Mouse (Mus musculus) B cell, adult (primary cell): Measurements from ENCODE around the gene Rps12-ps3. TPM values are rescaled to one million over a fixed set of nuclear protein-coding genes. Genes with fewer than 3 reads are reported as not detected.

Source experiments
- total RNA-seq: library from RNA; stranded (reverse); gene quantifications from 4 replicates; pipeline ENCODE4 v1.2.4, GENCODE M21; 2023; ENCODE audit not compliant: inconsistent age

The Rps12-ps3 gene
- total RNA-seq, result 816 to 1,692 TPM (median 1,234 TPM) in 4 replicates

DNA sequence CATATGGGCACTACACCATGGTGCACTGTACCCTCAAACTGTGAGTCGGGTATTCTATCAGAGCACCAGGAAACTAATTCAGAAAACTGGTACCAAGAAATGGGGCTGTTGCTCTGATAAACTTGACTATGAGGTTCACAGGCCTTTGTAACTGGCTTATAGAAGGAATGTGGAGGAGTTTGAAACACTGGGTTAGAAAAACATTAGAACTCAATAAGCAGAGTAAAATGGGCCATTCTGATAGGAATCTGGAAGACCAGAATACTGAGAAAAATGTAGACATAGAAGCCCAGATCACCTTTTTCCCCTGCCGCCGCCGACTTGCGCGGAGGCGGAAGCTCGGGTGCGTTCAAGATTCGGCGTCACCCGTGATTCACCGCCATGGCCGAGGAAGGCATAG, at the start of gene Rps12-ps3:
Gene Rps12-ps3 (plus strand): TSS at position 301 of the 400 bp plus-strand sequence.

DNA sequence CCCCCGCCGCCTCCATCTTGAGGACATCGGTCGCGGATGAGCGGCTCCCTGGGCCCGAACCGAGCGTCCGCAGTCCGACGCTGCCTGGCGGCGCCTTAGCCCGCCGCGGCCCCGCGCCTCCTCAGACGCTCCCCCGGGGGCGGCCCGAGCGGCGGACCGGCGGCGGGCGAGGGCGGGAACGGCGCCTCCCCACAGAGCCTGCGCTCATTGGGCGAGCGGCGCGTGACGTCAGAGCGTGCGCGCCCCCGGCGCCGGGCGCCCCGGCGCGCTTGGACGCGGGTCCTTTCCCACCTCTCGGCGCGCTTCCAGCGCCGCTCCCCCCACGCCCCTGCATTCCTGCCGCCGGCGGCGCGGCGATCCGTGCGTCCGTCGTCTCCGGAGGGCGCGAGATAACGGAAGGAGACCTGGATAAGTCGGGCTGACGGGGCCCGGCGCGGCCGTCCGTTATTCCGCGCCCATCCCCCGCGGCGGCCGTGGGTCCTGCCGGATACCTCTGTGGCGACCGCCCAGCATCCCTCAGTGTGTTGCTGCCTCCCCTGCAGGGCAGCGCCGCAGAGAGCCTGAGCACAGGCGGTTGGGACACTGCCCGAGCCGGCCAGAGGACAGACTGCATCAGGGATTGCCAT, 23.7 kb downstream of the Rps12-ps3 start, which contains the start of gene Pdzd8:
Gene Pdzd8 (minus strand): TSS at position 123 of the 626 bp plus-strand sequence.

Other genes with a start within 250 kb of the Rps12-ps3 start
- 0.19 to 0.36 TPM (median 0.26 TPM) in 3 of 4 replicates, not detected in the other for gene Shtn1, start 246.2 kb upstream of the Rps12-ps3 start, total RNA-seq
- not detected in 4 replicates for gene Vax1, start 152.2 kb upstream of the Rps12-ps3 start, total RNA-seq
- gene Kcnk18, start 103.1 kb upstream of the Rps12-ps3 start, total RNA-seq, result not detected in 4 replicates
- gene Slc18a2, start 61.4 kb upstream of the Rps12-ps3 start, total RNA-seq, result 0.13 TPM in 1 of 4 replicates, not detected in the others
- gene Pdzd8, start 23.5 kb downstream of the Rps12-ps3 start, total RNA-seq, result 39.0 to 45.1 TPM (median 41.2 TPM) in 4 replicates
- gene Emx2, start 136.1 kb downstream of the Rps12-ps3 start, total RNA-seq, result not detected in 4 replicates